Mouse (Mus musculus) forebrain, embryonic 15.5 days (tissue): ENCODE results near the gene A230050P20Rik. TPM values are rescaled to one million over a fixed set of nuclear protein-coding genes. Genes with fewer than 3 reads are reported as not detected.

Experiments
- ATAC-seq: fragments of 200-750 bp; cut with Nextera tagmentation; replicated peaks from 2 replicates; pipeline ENCODE4 v1.8.0; 2017; ENCODE audit warnings: mild to moderate bottlenecking, moderate TSS enrichment, moderate library complexity
- H3K27ac ChIP-seq: fragments of 300-500 bp; sonication (generic); replicated peaks from 2 replicates; pipeline ENCODE4 v1.5.1; 2015; ENCODE audit warnings: mild to moderate bottlenecking, inconsistent platforms
- H3K27me3 ChIP-seq: fragments of 300-500 bp; sonication (generic); 2 replicates; pipeline ENCODE4 v1.6.1; 2015; ENCODE audit warnings: inconsistent platforms
- H3K36me3 ChIP-seq: fragments of 300-500 bp; sonication (generic); 2 replicates; pipeline ENCODE4 v1.6.1; 2015; ENCODE audit warnings: mild to moderate bottlenecking, inconsistent platforms
- H3K4me1 ChIP-seq: fragments of 300-500 bp; sonication (generic); 2 replicates; pipeline ENCODE4 v1.6.1; 2015; ENCODE audit warnings: inconsistent platforms
- H3K4me2 ChIP-seq: fragments of 300-500 bp; sonication (generic); replicated peaks from 2 replicates; pipeline ENCODE4 v1.6.1; 2015; ENCODE audit warnings: mild to moderate bottlenecking, inconsistent platforms
- H3K4me3 ChIP-seq: fragments of 300-500 bp; sonication (generic); 2 replicates; pipeline ENCODE4 v1.5.1; 2015; ENCODE audit warnings: mild to moderate bottlenecking, inconsistent platforms
- H3K9ac ChIP-seq: fragments of 300-500 bp; sonication (generic); replicated peaks from 2 replicates; pipeline ENCODE4 v1.6.1; 2015; ENCODE audit warnings: mild to moderate bottlenecking, inconsistent platforms
- H3K9me3 ChIP-seq: fragments of 300-500 bp; sonication (generic); 2 replicates; pipeline ENCODE4 v1.6.1; 2016; ENCODE audit warnings: inconsistent platforms
- WGBS: fragments of 180-500 bp; shearing (Covaris S2); methylation state at CpG from one replicate; pipeline ENCODE4 v1.1.7; 2015; ENCODE audit warnings: mixed read lengths; 5-methylcytosine and 5-hydroxymethylcytosine counted together
- polyA plus RNA-seq: library from polyadenylated mRNA; unstranded; fragments of >200 nt; fragmentation: Nextera tagmentation; extraction: Ambion mirVana; gene quantifications from 2 replicates; pipeline ENCODE4 v1.2.1, GENCODE M21; 2015

Gene A230050P20Rik
- polyA plus RNA-seq, 1 experiment from 2014 or later = 2.9 TPM

DNA sequence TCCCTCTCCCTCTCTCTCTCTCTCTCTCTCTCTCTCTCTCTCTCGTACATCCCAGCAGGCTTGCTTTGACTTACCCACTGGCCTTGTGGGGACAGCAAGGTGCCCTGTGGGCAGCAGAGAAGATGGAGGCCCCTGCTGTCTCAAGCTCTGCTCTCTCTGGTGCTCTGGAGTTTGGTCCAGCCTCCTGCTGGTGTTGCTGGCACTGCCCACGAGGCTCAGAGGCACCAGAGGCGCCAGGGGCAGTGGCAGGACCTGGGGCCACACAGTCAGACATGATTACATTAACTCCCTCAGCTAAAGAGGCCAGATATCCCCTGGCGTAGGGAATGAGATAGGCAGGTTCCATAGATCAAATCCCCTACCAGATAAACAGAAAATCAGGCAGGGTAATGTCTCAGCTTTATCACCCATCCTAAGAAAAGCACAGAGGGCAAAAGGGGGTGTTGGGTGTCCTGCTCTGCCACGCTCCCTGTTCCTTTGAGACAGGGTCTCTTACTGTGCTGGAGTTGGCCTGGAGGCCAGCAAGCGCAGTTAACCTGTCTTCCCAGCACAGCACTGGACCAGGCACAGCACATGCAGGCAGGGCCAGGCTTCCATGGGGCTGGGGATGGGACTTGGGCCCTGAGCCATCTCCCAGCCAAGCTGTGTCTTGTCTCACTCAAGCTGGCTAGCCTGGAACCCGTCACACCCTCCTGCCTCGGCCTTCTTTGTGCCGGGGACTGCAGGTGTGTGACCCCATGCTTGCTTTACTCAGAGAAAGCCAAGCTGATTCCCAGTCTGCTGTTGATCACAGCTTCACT, 8.1 kb downstream of the A230050P20Rik start:
- no peaks in the 10 kb centered on the region for H3K36me3 ChIP-seq
- H3K9ac ChIP-seq = no peak overlapping the region
- no peaks in the 10 kb centered on the region for H3K27me3 ChIP-seq
- no peak overlapping the region for H3K4me3 ChIP-seq
- no peak overlapping the region for H3K27ac ChIP-seq
- H3K4me2 ChIP-seq = no peak overlapping the region
- no peak for ATAC-seq
- no peaks in the 10 kb centered on the region for H3K9me3 ChIP-seq
- WGBS = 71% methylated on average over 8 of the region's 9 CpGs
- peaks cover 14% of the 10 kb centered on the region for H3K4me1 ChIP-seq

DNA sequence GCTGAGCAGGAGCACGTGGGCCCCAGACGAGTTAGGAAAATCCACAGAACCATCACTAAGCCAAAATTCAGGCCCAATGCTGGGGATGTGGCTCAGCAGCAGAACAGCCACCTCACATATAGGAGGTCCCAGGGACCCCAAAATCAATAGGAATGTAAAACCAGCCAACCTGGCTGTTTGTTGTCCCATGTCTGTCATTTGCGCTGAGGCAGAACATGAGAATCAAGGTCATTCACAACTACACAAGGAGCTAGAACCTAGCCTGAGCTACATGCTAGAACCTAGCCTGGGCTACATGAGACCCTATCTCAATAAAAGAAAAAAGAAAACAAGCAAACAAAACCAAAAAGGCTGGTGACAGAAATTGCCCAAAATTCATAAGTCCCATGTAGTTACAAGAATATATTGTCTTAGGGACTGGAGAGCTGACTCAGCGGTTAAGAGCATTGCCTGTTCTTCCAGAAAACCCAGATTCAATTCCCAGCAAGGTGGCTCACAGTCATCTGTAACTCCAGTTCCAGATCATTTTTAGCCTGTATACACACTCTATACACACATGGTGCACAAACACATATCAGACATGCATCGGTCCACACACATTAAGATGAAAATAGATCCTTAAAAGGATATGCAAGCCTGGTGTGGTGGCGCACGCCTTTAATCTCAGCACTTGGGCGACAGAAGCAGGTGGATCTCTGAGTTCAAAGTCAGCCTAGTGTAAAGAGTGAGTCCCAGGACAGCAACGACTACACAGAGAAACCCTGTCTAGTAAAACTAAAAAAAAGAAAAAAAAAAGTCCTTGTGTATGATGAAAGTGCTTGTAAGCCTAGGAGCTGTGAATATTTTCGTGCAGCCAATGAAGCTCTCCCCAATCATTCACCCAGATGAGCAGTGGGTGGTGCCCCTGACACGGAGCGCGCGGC, 8.9 kb downstream of the A230050P20Rik start:
- WGBS = 34% methylated on average over 14 of the region's 14 CpGs

DNA sequence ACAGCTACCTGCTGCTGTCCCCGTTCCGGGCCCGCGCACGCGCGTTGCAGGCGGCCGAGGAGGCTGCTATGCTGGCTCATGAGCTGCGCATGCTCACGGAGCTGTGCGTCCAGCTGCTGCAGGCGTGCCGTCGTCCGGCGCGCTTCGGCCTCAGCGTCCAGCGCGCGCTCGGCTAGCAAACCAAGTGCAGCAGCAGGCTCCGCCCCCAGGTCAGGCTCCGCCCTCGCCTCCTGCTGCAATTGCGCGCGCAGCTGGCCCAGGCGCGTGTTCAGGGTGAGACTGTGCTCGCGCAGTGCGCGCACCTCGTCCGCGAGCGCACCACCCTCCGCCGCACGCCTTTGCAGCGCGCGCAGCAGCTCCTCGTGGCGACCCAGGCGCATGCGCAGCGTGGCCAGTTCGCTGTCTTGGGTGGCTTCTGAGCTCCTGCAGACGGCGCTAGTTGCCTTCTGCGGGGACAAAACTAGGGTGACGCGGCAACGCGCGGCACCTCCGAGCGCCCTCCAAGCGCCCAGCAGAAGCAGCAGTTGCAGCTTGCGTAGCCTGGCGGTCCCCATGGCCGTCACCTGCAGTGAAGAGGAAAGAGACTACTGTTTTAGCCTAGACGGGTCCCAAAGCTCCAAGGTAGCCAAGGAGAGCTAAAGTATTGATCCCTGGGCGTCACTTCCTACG, 9.7 kb downstream of the A230050P20Rik start:
- H3K27ac ChIP-seq = peak overlapping the region; percentile 94
- peak overlapping the region; percentile 48 for H3K4me3 ChIP-seq
- H3K9ac ChIP-seq = peak overlapping the region; percentile 72
- H3K36me3 ChIP-seq = no peaks in the 10 kb centered on the region
- peak overlapping the region; percentile 62 for H3K4me2 ChIP-seq
- H3K9me3 ChIP-seq = no peaks in the 10 kb centered on the region
- H3K27me3 ChIP-seq = no peaks in the 10 kb centered on the region
- WGBS = under 1% methylated on average over 69 of the region's 69 CpGs
- peaks cover 14% of the 10 kb centered on the region for H3K4me1 ChIP-seq
- ATAC-seq = peak; percentile 95

More for the DNA sequence above, 8.9 kb downstream of the A230050P20Rik start:
- peaks cover 14% of the 10 kb centered on the region for H3K4me1 ChIP-seq
- peak overlapping the region; percentile 94 for H3K27ac ChIP-seq
- no peak for ATAC-seq
- no peaks in the 10 kb centered on the region for H3K27me3 ChIP-seq
- H3K36me3 ChIP-seq = no peaks in the 10 kb centered on the region
- H3K4me2 ChIP-seq = peak overlapping the region; percentile 62
- H3K9me3 ChIP-seq = no peaks in the 10 kb centered on the region
- H3K9ac ChIP-seq = peak overlapping the region; percentile 22
- H3K4me3 ChIP-seq = peak overlapping the region; percentile 48

DNA sequence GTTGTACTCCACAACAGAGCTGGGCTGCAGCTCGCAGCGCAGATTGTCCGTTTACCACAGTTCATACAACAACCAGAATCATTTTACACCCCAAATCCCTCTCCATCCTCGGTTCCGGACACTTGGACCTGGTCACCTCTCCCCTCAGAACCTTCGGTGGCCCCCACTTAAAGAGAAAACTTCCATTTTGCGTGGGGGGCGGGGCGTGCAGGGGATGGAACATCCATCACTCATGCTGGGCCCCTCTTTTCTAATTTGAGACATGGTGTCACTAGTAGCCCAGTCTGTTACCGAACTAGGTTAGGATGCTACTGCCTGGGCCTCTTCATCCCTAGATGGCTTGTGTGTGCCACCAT, 10.2 kb downstream of the A230050P20Rik start:
- H3K4me2 ChIP-seq = peak overlapping the region; percentile 62
- peak; percentile 9; the same call in 1 of the 2 replicates for ATAC-seq
- peak overlapping the region; percentile 48 for H3K4me3 ChIP-seq
- peak overlapping the region; percentile 72 for H3K9ac ChIP-seq
- no peaks in the 10 kb centered on the region for H3K9me3 ChIP-seq
- 22% methylated on average over 10 of the region's 10 CpGs for WGBS
- H3K27ac ChIP-seq = peak overlapping the region; percentile 94
- peaks cover 14% of the 10 kb centered on the region for H3K4me1 ChIP-seq
- no peaks in the 10 kb centered on the region for H3K36me3 ChIP-seq
- no peaks in the 10 kb centered on the region for H3K27me3 ChIP-seq

DNA sequence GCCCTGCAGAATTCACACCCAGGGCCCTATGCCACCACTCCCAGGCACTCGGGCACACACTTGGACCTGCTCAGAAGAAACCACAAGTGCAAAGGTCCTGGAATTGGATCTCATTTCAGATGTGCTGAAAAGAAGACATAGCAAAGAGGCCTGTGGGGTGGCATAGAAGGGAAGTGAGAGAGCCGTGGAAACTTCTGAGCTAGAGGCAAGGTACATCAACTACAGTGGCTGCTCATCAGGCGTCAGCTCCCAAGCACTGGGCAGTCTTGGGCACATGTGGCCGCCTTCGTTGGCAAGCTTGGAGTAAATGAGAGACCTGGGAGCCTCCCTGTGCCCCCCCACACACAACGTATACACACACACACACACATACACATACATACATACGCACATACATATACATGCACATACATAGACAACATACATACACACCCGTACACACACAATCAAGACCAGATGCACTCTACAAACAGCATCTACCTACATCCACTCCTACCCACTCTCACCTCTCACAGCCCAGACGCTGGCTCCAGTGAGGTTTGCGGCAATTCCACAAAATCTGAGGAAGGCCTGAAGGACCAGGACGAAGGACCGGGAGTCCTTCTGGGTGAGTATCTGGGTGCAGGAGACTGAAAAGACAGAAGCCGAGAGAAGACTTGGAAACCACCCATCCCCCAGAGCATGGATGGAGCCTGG, 10.8 kb downstream of the A230050P20Rik start, which contains the start of gene Angptl6:
TSS of gene Angptl6 (minus strand) at position 631 of the 696 bp plus-strand sequence.
- no peaks in the 10 kb centered on the region for H3K27me3 ChIP-seq
- no peaks in the 10 kb centered on the region for H3K36me3 ChIP-seq
- H3K9me3 ChIP-seq = no peaks in the 10 kb centered on the region
- peaks cover 14% of the 10 kb centered on the region for H3K4me1 ChIP-seq
- ATAC-seq = no peak
- H3K9ac ChIP-seq = peak within 1 kb of the TSS; percentile 72
- peak within 1 kb of the TSS; percentile 62 for H3K4me2 ChIP-seq
- peak within 1 kb of the TSS; percentile 48 for H3K4me3 ChIP-seq
- H3K27ac ChIP-seq = peak within 1 kb of the TSS; percentile 94
- 92% methylated on average over 13 of the region's 13 CpGs for WGBS

DNA sequence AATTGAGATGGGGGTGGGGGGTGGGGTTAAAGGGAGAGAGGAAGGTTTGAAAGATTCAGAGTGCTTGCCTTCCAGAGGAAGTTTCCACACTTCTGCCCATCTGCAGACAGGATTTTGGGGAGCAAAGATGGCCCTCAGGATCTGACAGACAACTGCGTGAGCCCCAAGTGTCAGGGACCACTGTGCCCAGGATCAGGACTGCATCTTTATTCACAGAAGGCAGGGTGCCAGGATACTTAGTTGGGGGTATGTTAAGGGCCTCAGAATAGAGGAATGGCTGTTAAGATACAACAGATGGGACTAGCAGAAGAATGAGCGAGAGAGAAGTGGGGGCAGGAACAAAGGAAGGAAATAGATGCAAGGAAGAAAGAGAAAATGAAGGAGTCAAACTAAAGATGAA, 18.1 kb downstream of the A230050P20Rik start:
- H3K9ac ChIP-seq = no peak overlapping the region
- H3K4me3 ChIP-seq = no peak overlapping the region
- 94% methylated on average over 2 of the region's 2 CpGs for WGBS
- H3K4me2 ChIP-seq = no peak overlapping the region
- H3K9me3 ChIP-seq = no peaks in the 10 kb centered on the region
- H3K4me1 ChIP-seq = peaks cover 14% of the 10 kb centered on the region
- H3K27me3 ChIP-seq = no peaks in the 10 kb centered on the region
- peaks cover 23% of the 10 kb centered on the region for H3K36me3 ChIP-seq
- no peak overlapping the region for H3K27ac ChIP-seq
- ATAC-seq = no peak

DNA sequence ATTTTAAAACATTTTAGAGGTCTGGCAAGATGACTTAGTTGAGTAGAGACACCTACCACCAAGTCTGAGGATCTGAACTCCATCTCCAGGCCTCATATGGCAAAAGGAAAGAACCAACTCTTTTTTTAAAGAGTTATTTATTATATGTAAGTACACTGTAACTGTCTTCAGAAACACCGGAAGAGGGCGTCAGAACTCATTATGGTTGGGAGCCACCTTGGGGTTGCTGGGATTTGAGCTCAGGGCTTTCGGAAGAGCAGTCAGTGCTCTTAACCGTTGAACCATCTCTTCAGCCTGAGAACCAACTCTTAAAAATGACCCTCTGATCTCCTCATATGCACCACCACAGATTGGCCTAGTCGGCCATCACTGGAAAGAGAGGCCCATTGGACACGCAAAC, 18.7 kb downstream of the A230050P20Rik start:
- ATAC-seq = no peak; the same call in 1 of the 2 replicates
- Histone ChIP-seq H3K27me3 (no peaks in the 10 kb centered on the region), H3K9ac (no peak overlapping the region), H3K27ac (peak overlapping the region; percentile 94), H3K36me3 (peaks cover 30% of the 10 kb centered on the region), H3K4me2 (peak overlapping the region; percentile 48), H3K4me1 (peaks cover 14% of the 10 kb centered on the region), H3K9me3 (no peaks in the 10 kb centered on the region), H3K4me3 (0 out of 2 replicates have a peak overlapping the region, but pooled peaks have one; percentile 64)
- WGBS = 88% methylated on average over 6 of the region's 6 CpGs

DNA sequence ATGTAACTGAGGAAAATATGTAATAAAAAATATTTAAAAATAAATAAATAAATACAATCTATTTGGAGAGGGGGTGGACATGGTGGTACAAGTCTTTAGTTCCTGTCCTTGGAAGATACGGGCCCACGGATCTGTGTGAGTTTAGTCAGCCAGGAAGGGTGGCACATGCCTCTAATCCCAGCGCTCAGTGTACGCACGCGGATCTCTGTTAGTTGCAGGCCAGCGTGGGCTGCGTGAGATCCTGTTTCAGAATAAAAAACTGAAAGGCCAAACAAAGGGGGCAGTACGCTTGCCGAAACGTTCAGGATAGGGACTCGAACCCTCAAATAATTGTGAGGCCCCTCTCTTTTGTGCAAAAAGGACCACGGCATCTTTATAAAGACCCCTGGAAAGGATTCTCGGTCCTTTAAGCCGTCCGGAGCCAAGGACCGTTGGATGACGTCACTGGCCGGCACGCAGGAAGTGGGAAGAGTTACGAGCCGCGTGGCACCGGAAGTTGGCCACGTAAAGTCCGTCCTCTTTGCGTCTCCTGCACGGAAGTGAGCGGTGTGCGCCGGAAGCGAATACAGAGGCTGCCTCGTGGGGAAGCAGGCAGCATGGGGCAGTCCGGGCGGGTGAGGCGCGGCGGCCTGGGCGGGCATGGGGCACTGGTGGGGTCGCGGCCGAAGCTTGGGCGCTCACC, 19.4 kb downstream of the A230050P20Rik start, which contains the start of gene Ppan:
TSS of gene Ppan (plus strand) at position 472 of the 682 bp plus-strand sequence.
- Histone ChIP-seq H3K4me2 (peak within 1 kb of the TSS; percentile 85), H3K36me3 (peaks cover 36% of the 10 kb centered on the region), H3K27ac (peak within 1 kb of the TSS; percentile 94), H3K4me3 (peak within 1 kb of the TSS; percentile 64), H3K9me3 (no peaks in the 10 kb centered on the region), H3K27me3 (no peaks in the 10 kb centered on the region), H3K4me1 (peaks cover 14% of the 10 kb centered on the region), H3K9ac (peak within 1 kb of the TSS; percentile 70)
- peak; percentile 97 for ATAC-seq
- under 1% methylated on average over 43 of the region's 43 CpGs for WGBS

DNA sequence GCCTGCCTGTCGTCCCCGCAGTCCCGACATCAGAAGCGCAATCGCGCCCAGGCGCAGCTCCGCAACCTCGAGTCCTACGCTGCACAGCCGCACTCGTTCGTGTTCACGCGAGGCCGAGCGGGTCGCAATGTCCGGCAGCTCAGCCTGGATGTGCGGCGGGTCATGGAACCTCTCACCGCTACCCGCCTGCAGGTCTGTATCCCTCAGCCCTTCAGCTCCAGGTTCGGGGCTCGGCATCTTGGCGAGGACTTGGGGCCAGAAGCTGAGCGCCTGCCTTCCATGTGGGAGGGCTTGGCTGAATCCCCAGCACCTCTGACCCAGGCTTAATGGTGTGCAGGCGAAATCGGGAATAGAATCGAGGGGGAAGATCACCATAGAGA, 19.9 kb downstream of the A230050P20Rik start:
- ATAC-seq = peak; percentile 62; the same call in 1 of the 2 replicates
- H3K4me3 ChIP-seq = peak overlapping the region; percentile 64
- peak overlapping the region; percentile 70 for H3K9ac ChIP-seq

DNA sequence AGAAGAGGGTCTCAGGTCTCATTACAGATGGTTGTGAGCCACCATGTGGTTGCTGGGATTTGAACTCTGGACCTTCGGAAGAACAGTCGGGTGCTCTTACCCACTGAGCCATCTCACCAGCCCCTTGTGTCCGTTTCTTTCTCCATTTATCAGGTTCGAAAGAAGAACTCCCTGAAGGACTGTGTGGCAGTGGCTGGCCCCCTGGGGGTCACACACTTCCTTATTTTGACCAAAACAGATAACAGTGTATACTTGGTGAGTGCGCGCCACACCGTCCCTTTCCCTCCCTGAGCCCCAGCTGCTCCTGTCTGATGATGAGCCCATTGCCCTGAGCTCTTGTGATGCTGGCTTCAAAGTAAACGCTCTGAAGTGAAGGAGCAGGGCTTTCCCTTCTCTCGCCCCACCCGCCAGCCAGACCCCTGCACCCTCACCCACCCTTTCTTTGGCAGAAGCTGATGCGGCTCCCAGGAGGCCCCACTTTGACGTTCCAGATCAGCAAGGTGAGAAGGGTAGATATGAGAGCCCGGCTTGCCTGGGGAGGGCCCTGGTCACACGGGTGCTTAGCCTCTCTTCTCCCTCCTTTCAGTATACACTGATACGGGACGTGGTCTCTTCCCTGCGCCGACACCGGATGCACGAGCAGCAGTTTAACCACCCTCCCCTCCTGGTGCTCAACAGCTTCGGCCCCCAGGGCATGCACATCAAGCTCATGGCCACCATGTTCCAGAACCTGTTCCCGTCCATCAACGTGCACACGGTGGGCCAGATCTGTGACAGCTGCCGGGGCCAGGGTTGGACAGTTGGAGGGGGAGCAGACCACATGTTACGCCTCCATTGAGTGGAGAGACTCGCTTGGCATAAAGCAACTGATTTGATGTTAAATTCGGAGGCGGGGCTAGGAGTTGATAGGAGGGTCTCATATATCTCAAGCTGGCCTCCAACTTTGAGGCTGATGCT, 21.0 kb downstream of the A230050P20Rik start:
- Histone ChIP-seq H3K27ac (no peak overlapping the region), H3K4me3 (peak overlapping the region; percentile 64; the same call in 1 of the 2 replicates), H3K9me3 (no peaks in the 10 kb centered on the region), H3K9ac (no peak overlapping the region), H3K4me1 (peaks cover 14% of the 10 kb centered on the region), H3K4me2 (no peak overlapping the region; the same call in 1 of the 2 replicates), H3K27me3 (no peaks in the 10 kb centered on the region), H3K36me3 (peaks cover 52% of the 10 kb centered on the region)
- no peak for ATAC-seq
- WGBS = 86% methylated on average over 29 of the region's 29 CpGs

More for the DNA sequence above, 19.9 kb downstream of the A230050P20Rik start:
- Histone ChIP-seq H3K27me3 (no peaks in the 10 kb centered on the region), H3K27ac (peak overlapping the region; percentile 94), H3K4me2 (peak overlapping the region; percentile 85), H3K9me3 (no peaks in the 10 kb centered on the region), H3K36me3 (peaks cover 41% of the 10 kb centered on the region), H3K4me1 (peaks cover 14% of the 10 kb centered on the region)
- under 1% methylated on average over 30 of the region's 30 CpGs for WGBS
